Mouse (Mus musculus): ENCODE data around the gene Plscr4.

Gene Plscr4

GRCm38 (mm10) chr9:92457261-92458058 lies at the start of gene Plscr4:
Plscr4 (plus strand) TSS chr9:92457373.
- DNase-seq (ENCODE audit: low spot score in 2 of 2), result peak in 1 of 2 experiments; percentile 12

GRCm38 (mm10) chr9:92410225-92410624 lies 46.9 kb upstream of the Plscr4 start:
- no peak for DNase-seq (ENCODE audit: low spot score in 2 of 2)

GRCm38 (mm10) chr9:92412045-92412444 lies 45.1 kb upstream of the Plscr4 start:
- peak; percentile 2 to 35 for DNase-seq (ENCODE audit: low spot score in 2 of 2)

GRCm38 (mm10) chr9:92413684-92414083 lies 43.5 kb upstream of the Plscr4 start:
- DNase-seq (ENCODE audit: low spot score in 2 of 2), result no peak

- DNase-seq (ENCODE audit: low spot score in 2 of 2), result no peak
These were observed 19.4 kb upstream of the Plscr4 start for GRCm38 (mm10) chr9:92437781-92438180.

- no peak for DNase-seq (ENCODE audit: low spot score in 2 of 2)
These were observed 15.7 kb upstream of the Plscr4 start for GRCm38 (mm10) chr9:92441468-92441867.

- no peak for DNase-seq (ENCODE audit: low spot score in 2 of 2)
These were observed 12.6 kb upstream of the Plscr4 start for GRCm38 (mm10) chr9:92444536-92444935.

GRCm38 (mm10) chr9:92456605-92457004 lies 568 bp upstream of the Plscr4 start:
- DNase-seq (ENCODE audit: low spot score in 2 of 2), result no peak

GRCm38 (mm10) chr9:92458059-92458402 lies 858 bp downstream of the Plscr4 start:
- DNase-seq (ENCODE audit: low spot score in 2 of 2), result no peak

- no peak for DNase-seq (ENCODE audit: low spot score in 2 of 2)
These were observed 1.2 kb downstream of the Plscr4 start for GRCm38 (mm10) chr9:92458418-92458817.

- DNase-seq (ENCODE audit: low spot score in 2 of 2), result no peak
These were observed 10.6 kb downstream of the Plscr4 start for GRCm38 (mm10) chr9:92467724-92468123.

GRCm38 (mm10) chr9:92472256-92472855 lies 15.2 kb downstream of the Plscr4 start:
- no peak for DNase-seq (ENCODE audit: low spot score in 2 of 2)

- no peak for DNase-seq (ENCODE audit: low spot score in 2 of 2)
These were observed 16.0 kb downstream of the Plscr4 start for GRCm38 (mm10) chr9:92473178-92473577.

GRCm38 (mm10) chr9:92474244-92474643 lies 17.1 kb downstream of the Plscr4 start:
- no peak for DNase-seq (ENCODE audit: low spot score in 2 of 2)

- no peak for DNase-seq (ENCODE audit: low spot score in 2 of 2)
These were observed 24.5 kb downstream of the Plscr4 start for GRCm38 (mm10) chr9:92481663-92482062.

- DNase-seq (ENCODE audit: low spot score in 2 of 2), result no peak
These were observed 25.4 kb downstream of the Plscr4 start for GRCm38 (mm10) chr9:92482551-92482950.

GRCm38 (mm10) chr9:92484710-92485267 lies 27.6 kb downstream of the Plscr4 start:
- no peak for DNase-seq (ENCODE audit: low spot score in 2 of 2)

- no peak for DNase-seq (ENCODE audit: low spot score in 2 of 2)
These were observed 32.7 kb downstream of the Plscr4 start for GRCm38 (mm10) chr9:92489857-92490256.

GRCm38 (mm10) chr9:92490319-92490718 lies 33.1 kb downstream of the Plscr4 start:
- DNase-seq (ENCODE audit: low spot score in 2 of 2), result no peak

GRCm38 (mm10) chr9:92491274-92491673 lies 34.1 kb downstream of the Plscr4 start:
- no peak for DNase-seq (ENCODE audit: low spot score in 2 of 2)

GRCm38 (mm10) chr9:92499710-92500410 lies 42.7 kb downstream of the Plscr4 start:
- DNase-seq (ENCODE audit: low spot score in 2 of 2), result peak; percentile 80 to 86

GRCm38 (mm10) chr9:92504256-92504655 lies 47.1 kb downstream of the Plscr4 start:
- no peak for DNase-seq (ENCODE audit: low spot score in 2 of 2)

Measured in frontal cortex, postnatal 36 days (tissue).